Mouse (Mus musculus) neural tube, embryonic 13.5 days (tissue): ENCODE measurements around the gene Lgmn. TPM values are rescaled to one million over a fixed set of nuclear protein-coding genes. Genes with fewer than 3 reads are reported as not detected.

ENCODE experiments used
- ATAC-seq: fragments of 200-750 bp; cut with Nextera tagmentation; 2 replicates; pipeline ENCODE4 v1.8.0; 2017; ENCODE audit warnings: low read depth, mild to moderate bottlenecking, moderate TSS enrichment, moderate library complexity
- H3K27ac ChIP-seq: fragments of 300-500 bp; sonication (generic); replicated peaks from 2 replicates; pipeline ENCODE4 v1.5.1; 2015; ENCODE audit warnings: moderate library complexity, mild to moderate bottlenecking, inconsistent platforms
- H3K27me3 ChIP-seq: fragments of 300-500 bp; sonication (generic); 2 replicates; pipeline ENCODE4 v1.6.1; 2015; ENCODE audit warnings: mild to moderate bottlenecking, inconsistent platforms
- H3K36me3 ChIP-seq: fragments of 300-500 bp; sonication (generic); 2 replicates; pipeline ENCODE4 v1.6.1; 2015; ENCODE audit warnings: mild to moderate bottlenecking, inconsistent platforms
- H3K4me1 ChIP-seq: fragments of 300-500 bp; sonication (generic); replicated peaks from 2 replicates; pipeline ENCODE4 v1.6.1; 2015; ENCODE audit warnings: inconsistent platforms
- H3K4me2 ChIP-seq: fragments of 300-500 bp; sonication (generic); 2 replicates; pipeline ENCODE4 v1.6.1; 2015; ENCODE audit warnings: inconsistent platforms, mild to moderate bottlenecking, moderate library complexity
- H3K4me3 ChIP-seq: fragments of 300-500 bp; sonication (generic); 2 replicates; pipeline ENCODE4 v1.5.1; 2015; ENCODE audit warnings: mild to moderate bottlenecking, inconsistent platforms
- H3K9ac ChIP-seq: fragments of 300-500 bp; sonication (generic); 2 replicates; pipeline ENCODE4 v1.6.1; 2015; ENCODE audit warnings: moderate library complexity, mild to moderate bottlenecking, inconsistent platforms
- H3K9me3 ChIP-seq: fragments of 300-500 bp; sonication (generic); 2 replicates; pipeline ENCODE4 v1.6.1; 2016; ENCODE audit warnings: inconsistent platforms
- WGBS: fragments of 180-500 bp; shearing (Covaris S2); methylation state at CpG from one replicate; pipeline ENCODE4 v1.1.7; 2015; 5-methylcytosine and 5-hydroxymethylcytosine counted together
- polyA plus RNA-seq: library from polyadenylated mRNA; unstranded; fragments of >200 nt; fragmentation: Nextera tagmentation; extraction: Ambion mirVana; gene quantifications from 2 replicates; pipeline ENCODE4 v1.2.1, GENCODE M21; 2015

Gene Lgmn
- polyA plus RNA-seq, 1 experiment from 2014 or later = 89.2 TPM

- H3K9me3 ChIP-seq = no peaks in the 10 kb centered on the region
- no peak overlapping the region for H3K4me3 ChIP-seq
- H3K36me3 ChIP-seq = no peaks in the 10 kb centered on the region
- no peaks in the 10 kb centered on the region for H3K4me1 ChIP-seq
- ATAC-seq = no peak
- H3K27me3 ChIP-seq = no peaks in the 10 kb centered on the region
- H3K27ac ChIP-seq = no peak overlapping the region
- 92% methylated on average over 3 of the region's 3 CpGs for WGBS
- no peak overlapping the region for H3K4me2 ChIP-seq
- no peak overlapping the region for H3K9ac ChIP-seq
Observed at GRCm38 (mm10) chr12:102372322-102372721, 67.3 kb downstream of the Lgmn start.

GRCm38 (mm10) chr12:102370931-102371500, 68.6 kb downstream of the Lgmn start:
- H3K4me1 ChIP-seq = no peaks in the 10 kb centered on the region
- 91% methylated on average over 4 of the region's 4 CpGs for WGBS

GRCm38 (mm10) chr12:102369488-102370235, 70.0 kb downstream of the Lgmn start:
- Histone ChIP-seq H3K9me3 (no peaks in the 10 kb centered on the region), H3K9ac (no peak overlapping the region), H3K4me1 (no peaks in the 10 kb centered on the region), H3K27ac (no peak overlapping the region), H3K27me3 (no peaks in the 10 kb centered on the region), H3K36me3 (no peaks in the 10 kb centered on the region), H3K4me3 (no peak overlapping the region), H3K4me2 (no peak overlapping the region)
- WGBS = 84% methylated on average over 22 of the region's 22 CpGs
- no peak for ATAC-seq

More at GRCm38 (mm10) chr12:102370931-102371500, 68.6 kb downstream of the Lgmn start:
- H3K27me3 ChIP-seq = no peaks in the 10 kb centered on the region
- no peak overlapping the region for H3K4me3 ChIP-seq
- H3K27ac ChIP-seq = no peak overlapping the region
- ATAC-seq = no peak
- H3K4me2 ChIP-seq = no peak overlapping the region
- H3K9me3 ChIP-seq = no peaks in the 10 kb centered on the region
- no peak overlapping the region for H3K9ac ChIP-seq
- no peaks in the 10 kb centered on the region for H3K36me3 ChIP-seq

GRCm38 (mm10) chr12:102368556-102368955, 71.1 kb downstream of the Lgmn start:
- Histone ChIP-seq H3K36me3 (no peaks in the 10 kb centered on the region), H3K4me2 (no peak overlapping the region), H3K4me1 (no peaks in the 10 kb centered on the region), H3K9me3 (no peaks in the 10 kb centered on the region), H3K27me3 (no peaks in the 10 kb centered on the region), H3K9ac (no peak overlapping the region), H3K27ac (no peak overlapping the region), H3K4me3 (no peak overlapping the region)
- no peak for ATAC-seq
- 93% methylated on average over 14 of the region's 14 CpGs for WGBS

- ATAC-seq = no peak
- Histone ChIP-seq H3K36me3 (no peaks in the 10 kb centered on the region), H3K9ac (no peak overlapping the region), H3K4me1 (no peaks in the 10 kb centered on the region), H3K4me2 (no peak overlapping the region), H3K4me3 (no peak overlapping the region), H3K9me3 (no peaks in the 10 kb centered on the region), H3K27me3 (no peaks in the 10 kb centered on the region), H3K27ac (no peak overlapping the region)
- 73% methylated on average over 7 of the region's 7 CpGs for WGBS
Observed at GRCm38 (mm10) chr12:102368066-102368465, 71.5 kb downstream of the Lgmn start.

GRCm38 (mm10) chr12:102367075-102367474, 72.5 kb downstream of the Lgmn start:
- no peak overlapping the region for H3K4me3 ChIP-seq
- H3K27me3 ChIP-seq = no peaks in the 10 kb centered on the region
- no peaks in the 10 kb centered on the region for H3K4me1 ChIP-seq
- no peak overlapping the region for H3K9ac ChIP-seq
- H3K27ac ChIP-seq = no peak overlapping the region
- no peak for ATAC-seq
- WGBS = 68% methylated on average over 3 of the region's 3 CpGs
- H3K4me2 ChIP-seq = no peak overlapping the region
- H3K36me3 ChIP-seq = no peaks in the 10 kb centered on the region
- H3K9me3 ChIP-seq = no peaks in the 10 kb centered on the region

- WGBS = 87% methylated on average over 9 of the region's 9 CpGs
- Histone ChIP-seq H3K9me3 (no peaks in the 10 kb centered on the region), H3K9ac (no peak overlapping the region), H3K27me3 (no peaks in the 10 kb centered on the region), H3K4me1 (no peaks in the 10 kb centered on the region), H3K36me3 (no peaks in the 10 kb centered on the region), H3K4me3 (no peak overlapping the region), H3K27ac (no peak overlapping the region), H3K4me2 (no peak overlapping the region)
- no peak for ATAC-seq
Observed at GRCm38 (mm10) chr12:102366126-102366816, 73.3 kb downstream of the Lgmn start.

GRCm38 (mm10) chr12:102365016-102365415, 74.6 kb downstream of the Lgmn start:
- 90% methylated on average over 7 of the region's 7 CpGs for WGBS
- no peaks in the 10 kb centered on the region for H3K36me3 ChIP-seq

GRCm38 (mm10) chr12:102361189-102362161, 78.1 kb downstream of the Lgmn start:
- H3K4me3 ChIP-seq = no peak overlapping the region
- H3K27me3 ChIP-seq = no peaks in the 10 kb centered on the region
- no peaks in the 10 kb centered on the region for H3K36me3 ChIP-seq
- no peak overlapping the region for H3K27ac ChIP-seq
- no peak overlapping the region for H3K9ac ChIP-seq
- ATAC-seq = no peak
- H3K4me1 ChIP-seq = no peaks in the 10 kb centered on the region
- H3K9me3 ChIP-seq = no peaks in the 10 kb centered on the region
- 85% methylated on average over 10 of the region's 10 CpGs for WGBS
- H3K4me2 ChIP-seq = no peak overlapping the region

More at GRCm38 (mm10) chr12:102365016-102365415, 74.6 kb downstream of the Lgmn start:
- no peak overlapping the region for H3K27ac ChIP-seq
- no peak overlapping the region for H3K4me3 ChIP-seq
- H3K9ac ChIP-seq = no peak overlapping the region
- H3K4me2 ChIP-seq = no peak overlapping the region
- no peaks in the 10 kb centered on the region for H3K27me3 ChIP-seq
- no peaks in the 10 kb centered on the region for H3K4me1 ChIP-seq
- no peak for ATAC-seq
- H3K9me3 ChIP-seq = no peaks in the 10 kb centered on the region

GRCm38 (mm10) chr12:102359390-102359789, 80.2 kb downstream of the Lgmn start:
- no peak for ATAC-seq
- Histone ChIP-seq H3K4me3 (no peak overlapping the region), H3K27ac (no peak overlapping the region), H3K9ac (no peak overlapping the region), H3K4me2 (no peak overlapping the region), H3K4me1 (no peaks in the 10 kb centered on the region), H3K36me3 (no peaks in the 10 kb centered on the region), H3K27me3 (no peaks in the 10 kb centered on the region), H3K9me3 (no peaks in the 10 kb centered on the region)
- WGBS = 88% methylated on average over 4 of the region's 4 CpGs

GRCm38 (mm10) chr12:102356781-102357180, 82.8 kb downstream of the Lgmn start:
- H3K9ac ChIP-seq = no peak overlapping the region
- 94% methylated on average over 1 of the region's 1 CpGs for WGBS
- no peaks in the 10 kb centered on the region for H3K9me3 ChIP-seq
- no peak overlapping the region for H3K27ac ChIP-seq
- no peaks in the 10 kb centered on the region for H3K36me3 ChIP-seq
- no peak overlapping the region for H3K4me3 ChIP-seq
- no peak overlapping the region for H3K4me2 ChIP-seq
- no peaks in the 10 kb centered on the region for H3K4me1 ChIP-seq
- ATAC-seq = no peak
- no peaks in the 10 kb centered on the region for H3K27me3 ChIP-seq
